Mouse (Mus musculus) telencephalon, adult 2 months (tissue): Measurements from ENCODE around the gene Ccdc71.

Experiments used
- DNase-seq: peaks from one replicate; pipeline ENCODE4 v3.0.0-alpha.2; 2011; ENCODE audit warnings: low read depth, low spot score

The Ccdc71 gene

DNA sequence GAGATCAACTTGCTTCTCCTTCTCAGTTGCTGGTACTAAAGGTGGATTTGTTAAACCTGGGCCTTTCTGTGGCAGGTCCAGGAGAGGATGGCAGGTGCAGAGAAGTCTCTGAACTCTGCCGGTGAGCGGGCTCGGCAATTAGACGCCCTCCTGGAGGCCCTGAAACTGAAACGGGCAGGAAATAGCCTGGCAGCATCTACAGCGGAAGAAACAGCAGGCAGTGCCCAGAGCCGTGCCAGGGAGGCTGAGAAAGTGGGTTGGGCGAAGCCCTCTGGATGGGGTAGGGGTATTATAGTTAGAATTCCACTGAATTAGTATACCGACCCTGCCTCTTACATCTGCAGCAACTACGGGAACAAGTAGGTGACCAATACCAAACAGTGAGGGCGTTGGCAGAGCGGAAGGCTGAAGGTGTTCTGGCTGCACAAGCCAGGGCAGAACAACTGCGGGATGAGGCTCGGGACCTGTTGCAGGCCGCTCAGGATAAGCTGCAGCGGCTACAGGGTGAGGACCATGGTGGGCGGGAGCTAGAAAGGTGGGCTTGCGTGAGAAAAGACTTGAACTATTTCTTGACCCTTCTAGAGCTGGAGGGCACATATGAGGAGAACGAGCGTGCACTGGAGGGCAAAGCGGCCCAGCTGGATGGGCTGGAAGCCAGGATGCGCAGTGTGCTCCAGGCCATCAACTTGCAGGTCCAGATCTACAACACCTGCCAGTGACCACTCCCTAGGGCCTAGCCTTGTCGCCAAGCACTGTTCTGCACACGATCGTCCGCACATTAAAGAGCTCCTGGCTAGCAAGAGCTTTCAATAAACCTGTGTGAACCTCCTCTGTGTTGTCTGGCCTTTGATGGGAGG, 29.6 kb downstream of the Ccdc71 start:
- DNase-seq: no peak

DNA sequence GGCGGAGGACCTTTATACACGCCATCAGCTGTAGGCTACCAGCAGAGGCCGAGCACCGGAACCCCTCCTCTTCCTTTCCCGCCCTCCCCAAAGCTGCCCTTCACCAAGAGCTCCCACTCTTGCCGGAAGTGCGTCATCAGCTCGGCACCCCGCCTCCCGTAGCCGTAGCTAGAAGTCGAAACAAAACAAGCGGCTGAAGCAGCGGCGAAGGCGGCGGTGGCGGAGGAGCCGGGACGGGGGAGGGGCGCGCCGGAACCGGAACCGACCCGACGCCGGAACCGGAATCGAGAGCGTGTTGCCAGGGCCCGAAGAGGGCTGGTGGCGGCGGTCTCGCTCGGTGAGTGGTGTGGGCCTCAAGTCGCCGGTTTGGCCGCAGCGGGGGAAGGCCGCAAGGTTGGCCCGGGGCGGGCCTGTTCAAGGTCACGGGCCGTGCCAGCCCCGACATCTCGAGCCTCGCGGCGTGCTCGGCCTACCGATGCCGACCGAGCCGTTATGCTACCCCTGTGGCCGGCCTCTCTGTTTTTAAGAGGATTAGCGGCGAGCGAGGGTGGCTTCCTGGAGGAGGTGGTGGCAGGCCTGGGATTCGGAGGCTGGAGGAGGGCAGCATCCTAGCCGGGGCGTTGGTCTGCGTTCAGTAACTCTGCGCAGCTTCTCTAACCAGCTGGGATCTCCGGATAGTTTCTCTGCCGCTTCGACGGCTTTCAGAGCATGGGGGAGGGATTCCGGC, 30.4 kb downstream of the Ccdc71 start, which contains the start of gene Usp19:
Usp19 (plus strand) TSS at position 44 of the 727 bp plus-strand sequence.
- peak; percentile 98 for DNase-seq

DNA sequence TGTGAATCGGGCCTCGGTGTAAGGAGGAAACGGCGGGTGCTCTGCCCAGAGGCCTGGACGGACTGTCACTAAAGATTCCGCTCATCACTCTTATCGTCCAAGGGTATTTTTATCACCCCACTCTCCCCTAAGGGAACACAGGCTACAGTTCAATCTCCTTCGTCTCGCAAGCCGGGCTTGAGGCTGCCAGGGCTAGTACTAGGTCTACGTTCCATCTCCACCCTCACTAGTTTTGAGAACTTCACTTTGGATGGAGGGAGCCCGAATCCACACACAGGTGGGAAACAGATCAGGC, 30.9 kb downstream of the Ccdc71 start:
- DNase-seq: no peak

DNA sequence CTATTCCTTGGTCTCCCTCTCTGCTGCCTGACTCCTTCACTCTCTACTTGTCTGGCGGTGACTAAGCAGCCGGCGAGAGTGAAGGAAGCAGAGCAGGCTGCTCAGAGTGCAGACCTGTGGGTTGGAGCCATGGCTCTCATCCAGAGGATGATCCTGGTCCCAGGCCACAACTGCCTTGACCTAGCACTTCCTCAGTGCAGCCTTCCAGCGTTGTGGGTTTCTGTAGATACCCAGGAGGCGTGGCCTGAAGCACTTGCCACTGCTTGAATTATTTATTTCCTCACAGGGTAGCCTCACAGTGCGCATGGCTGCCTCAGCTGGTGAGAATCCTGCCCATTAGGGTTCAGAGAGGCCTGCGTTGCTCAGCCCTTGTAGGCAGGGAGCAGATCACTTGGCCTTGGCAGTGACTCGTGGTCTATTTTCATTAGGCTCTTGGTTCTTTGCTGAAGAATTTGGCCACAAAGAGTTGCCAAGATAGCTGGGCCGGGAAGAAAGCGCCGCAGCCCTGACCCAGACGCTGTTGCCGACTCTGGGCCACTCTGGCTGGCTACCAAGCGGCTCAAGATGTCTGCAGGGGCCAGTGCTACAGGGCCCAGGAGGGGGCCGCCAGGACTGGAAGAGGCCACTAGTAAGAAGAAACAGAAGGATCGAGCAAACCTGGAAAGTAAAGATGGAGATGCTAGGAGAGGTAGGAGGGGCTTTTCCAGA, 31.9 kb downstream of the Ccdc71 start:
- DNase-seq: no peak

DNA sequence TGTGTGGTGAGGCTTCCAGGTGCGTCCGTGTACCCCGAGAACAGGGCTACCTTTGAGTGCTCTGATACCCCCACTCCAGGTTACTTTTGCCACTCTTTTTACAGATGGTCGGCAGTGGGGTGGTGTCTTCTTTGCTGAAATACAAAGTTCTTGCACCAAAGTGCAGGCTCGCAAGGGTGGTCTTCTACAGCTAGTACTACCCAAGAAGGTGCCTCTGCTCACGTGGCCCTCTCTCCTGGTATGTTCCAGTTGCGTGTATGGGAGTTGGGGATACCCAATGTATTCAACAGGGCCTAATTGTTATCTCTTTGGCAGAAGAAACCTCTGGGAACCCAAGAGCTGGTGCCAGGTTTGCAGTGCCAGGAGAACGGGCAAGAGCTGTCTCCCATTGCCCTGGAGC, 32.9 kb downstream of the Ccdc71 start:
- DNase-seq: no peak

DNA sequence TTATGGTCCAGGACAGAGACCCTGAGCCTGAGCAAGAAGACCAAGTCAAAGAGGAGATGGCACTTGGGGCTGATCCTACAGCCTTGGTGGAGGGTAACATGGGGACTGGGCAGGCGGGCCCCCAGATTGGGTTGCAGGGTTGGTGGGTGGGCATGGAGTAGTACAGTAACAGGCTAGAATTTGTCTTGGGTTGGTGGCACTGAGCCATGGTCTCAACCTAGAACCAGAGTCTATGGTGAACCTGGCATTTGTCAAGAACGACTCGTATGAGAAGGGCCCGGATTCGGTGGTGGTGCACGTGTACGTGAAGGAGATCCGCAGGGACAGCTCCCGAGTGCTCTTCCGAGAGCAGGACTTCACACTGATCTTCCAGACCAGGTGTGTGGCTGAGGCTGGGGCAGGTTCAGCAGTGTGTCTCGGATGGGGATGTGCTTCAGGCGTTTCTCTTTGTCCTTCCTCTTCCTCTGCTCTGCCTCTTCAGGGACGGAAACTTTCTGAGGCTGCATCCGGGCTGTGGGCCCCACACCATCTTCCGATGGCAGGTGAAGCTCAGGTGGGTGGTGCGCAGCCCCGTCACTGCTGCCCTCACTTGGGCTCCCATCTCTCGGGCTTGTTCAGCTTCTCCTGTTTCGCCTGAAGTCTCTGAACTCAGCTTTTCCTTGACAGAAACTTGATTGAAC, 34.0 kb downstream of the Ccdc71 start:
- DNase-seq: no peak

DNA sequence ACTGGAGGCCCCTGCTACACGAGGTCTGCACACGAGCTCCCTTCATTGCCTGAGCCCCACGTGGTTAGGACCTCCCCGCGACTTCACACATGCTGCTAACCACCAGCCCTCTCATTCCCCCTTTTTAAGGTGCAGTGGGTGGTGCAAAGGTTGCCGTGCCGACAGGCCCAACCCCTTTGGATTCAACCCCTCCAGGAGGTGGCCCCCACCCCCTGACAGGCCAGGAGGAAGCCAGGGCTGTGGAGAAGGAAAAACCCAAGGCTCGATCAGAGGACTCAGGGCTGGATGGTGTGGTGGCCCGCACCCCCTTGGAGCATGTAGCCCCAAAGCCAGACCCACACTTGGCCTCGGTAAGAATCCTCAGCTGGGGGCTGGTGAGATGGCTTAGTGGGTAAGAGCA, 34.6 kb downstream of the Ccdc71 start:
- DNase-seq: no peak

DNA sequence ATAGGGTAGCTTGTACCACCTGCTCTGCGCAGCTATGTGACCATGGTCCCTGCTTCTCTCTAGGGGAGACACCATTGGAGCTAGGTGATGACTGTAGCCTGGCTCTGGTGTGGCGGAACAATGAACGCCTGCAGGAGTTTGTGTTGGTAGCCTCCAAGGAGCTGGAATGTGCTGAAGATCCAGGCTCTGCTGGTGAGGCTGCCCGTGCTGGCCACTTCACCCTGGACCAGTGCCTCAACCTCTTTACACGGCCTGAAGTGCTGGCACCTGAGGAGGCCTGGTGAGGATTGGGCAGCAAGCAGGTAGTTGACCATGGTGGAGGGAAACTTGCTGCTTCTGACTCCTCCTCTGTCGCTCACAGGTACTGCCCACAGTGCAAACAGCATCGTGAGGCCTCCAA, 38.9 kb downstream of the Ccdc71 start:
- no peak for DNase-seq

DNA sequence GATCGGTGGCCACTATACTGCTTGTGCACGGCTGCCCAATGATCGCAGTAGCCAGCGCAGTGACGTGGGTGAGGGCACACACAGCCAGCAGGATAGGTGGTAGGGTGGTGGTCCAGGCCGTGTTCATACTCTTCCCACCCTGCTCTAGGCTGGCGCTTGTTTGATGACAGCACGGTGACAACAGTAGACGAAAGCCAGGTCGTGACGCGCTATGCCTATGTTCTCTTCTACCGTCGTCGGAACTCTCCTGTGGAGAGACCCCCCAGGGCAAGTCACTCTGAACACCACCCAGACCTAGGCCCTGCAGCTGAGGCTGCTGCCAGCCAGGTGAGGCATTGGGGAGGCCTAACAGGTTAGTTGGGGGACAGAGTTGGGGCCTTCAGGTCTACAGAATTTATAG, 39.6 kb downstream of the Ccdc71 start:
- no peak for DNase-seq

DNA sequence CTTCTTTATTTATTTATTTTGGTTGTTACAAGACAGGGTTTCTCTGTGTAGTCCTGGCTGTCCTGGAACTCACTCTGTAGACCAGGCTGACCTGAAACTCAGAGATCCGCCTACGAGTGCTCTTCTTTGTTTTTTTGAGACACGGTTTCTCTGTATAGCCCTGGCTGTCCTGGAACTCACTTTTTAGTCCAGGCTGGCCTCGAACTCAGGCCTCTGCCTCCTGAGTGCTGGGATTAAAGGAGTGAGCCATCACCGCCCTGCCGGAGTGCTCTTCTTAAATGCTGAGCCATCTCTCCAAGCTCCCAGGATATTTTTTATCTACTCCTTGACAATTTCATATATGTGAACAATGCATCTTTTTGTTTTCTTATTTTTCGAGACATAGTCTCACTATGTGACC, 46.6 kb downstream of the Ccdc71 start:
- no peak for DNase-seq

DNA sequence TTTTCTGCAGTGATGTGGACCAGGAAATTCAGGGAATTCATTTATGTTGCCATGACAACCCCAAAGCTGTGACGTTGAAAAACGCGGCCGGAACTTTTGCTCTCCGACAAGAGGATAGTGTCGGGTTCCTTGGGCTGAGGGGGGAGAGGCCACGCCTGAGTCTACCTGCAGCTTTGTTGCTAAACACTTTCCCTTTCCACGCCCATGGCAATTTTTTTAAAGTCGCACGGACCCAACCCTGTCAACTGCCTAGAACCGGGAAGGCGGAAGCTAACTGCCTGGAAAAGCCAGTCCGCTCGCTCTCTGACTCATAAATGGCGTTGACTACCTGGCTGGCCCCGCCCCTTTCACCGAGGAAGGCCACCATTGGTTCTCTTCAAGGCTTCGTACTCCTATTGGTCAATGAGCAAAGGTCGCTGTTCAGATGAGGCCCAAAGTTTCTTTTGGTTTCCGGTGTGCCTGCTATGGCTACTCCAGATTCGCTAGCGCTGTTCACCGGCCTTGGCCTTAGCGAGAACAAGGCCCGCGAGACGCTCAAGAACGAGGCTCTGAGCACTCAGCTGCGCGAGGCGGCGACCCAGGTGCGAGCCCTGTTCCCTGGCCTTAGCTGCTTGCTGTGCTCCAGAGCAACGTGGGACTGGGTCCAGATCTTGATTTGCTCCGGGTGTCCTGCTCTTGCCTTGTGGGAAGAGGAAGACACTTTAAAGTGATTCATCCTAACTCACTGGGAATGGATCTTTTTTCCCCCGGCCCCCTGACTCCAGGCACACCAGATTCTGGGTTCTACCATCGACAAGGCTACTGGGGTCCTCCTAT, 47.5 kb downstream of the Ccdc71 start, which contains the start of gene Qars:
Qars (plus strand) TSS at position 88 of the 816 bp plus-strand sequence.
- peak; percentile 97 for DNase-seq

DNA sequence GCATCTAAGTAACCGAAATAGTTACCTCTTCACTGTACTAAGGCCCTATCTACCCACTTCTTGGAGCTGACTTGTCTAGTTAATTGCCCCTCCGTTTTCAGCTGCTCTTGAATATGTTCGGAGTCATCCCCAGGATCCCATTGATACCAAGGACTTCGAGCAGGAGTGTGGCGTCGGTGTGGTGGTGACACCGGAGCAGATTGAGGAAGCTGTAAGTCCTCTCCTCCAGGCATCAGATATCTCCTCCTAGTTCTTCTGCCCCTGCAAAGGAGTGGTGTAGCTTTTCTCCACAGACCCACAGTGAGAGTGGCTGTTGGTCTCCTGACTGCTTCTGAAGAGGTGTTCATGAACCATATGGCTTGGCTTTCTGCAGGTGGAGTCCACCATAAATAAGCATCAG, 48.4 kb downstream of the Ccdc71 start:
- no peak for DNase-seq
